Mouse (Mus musculus): ENCODE results near the gene Serpinf2. TPM values are rescaled to one million over a fixed set of nuclear protein-coding genes. Genes with fewer than 3 reads are reported as not detected.
"Not testable (repeated sequence)": the region's sequence is repeated elsewhere in the genome, so short reads cannot be mapped to it uniquely, and the experiment has no call there.

Gene Serpinf2
- total RNA-seq, 2 experiments from 2014 or later, result 112 to 253 TPM

GRCm38 (mm10) chr11:75459751-75460102, 20.3 kb upstream of the Serpinf2 start:
- no peak for DNase-seq

GRCm38 (mm10) chr11:75459141-75459711, 19.8 kb upstream of the Serpinf2 start:
- peak; percentile 62 for DNase-seq

- peak; percentile 44 for DNase-seq
Observed at GRCm38 (mm10) chr11:75458628-75459041, 19.2 kb upstream of the Serpinf2 start.

GRCm38 (mm10) chr11:75458169-75458568, 18.8 kb upstream of the Serpinf2 start:
- DNase-seq, result peak; percentile 43

- DNase-seq, result no peak
Observed at GRCm38 (mm10) chr11:75456440-75456871, 17.1 kb upstream of the Serpinf2 start.

- not testable (repeated sequence) for DNase-seq
Observed at GRCm38 (mm10) chr11:75455971-75456370, 16.6 kb upstream of the Serpinf2 start.

GRCm38 (mm10) chr11:75455041-75455736, 15.8 kb upstream of the Serpinf2 start:
- DNase-seq, result peak; percentile 29

- peak; percentile 92 for DNase-seq
Observed at GRCm38 (mm10) chr11:75453991-75454930, 14.9 kb upstream of the Serpinf2 start, which contains the start of gene Wdr81. Gene Wdr81, minus strand, starts transcription at chr11:75454717.

- no peak for DNase-seq
Observed at GRCm38 (mm10) chr11:75452812-75453557, 13.6 kb upstream of the Serpinf2 start.

GRCm38 (mm10) chr11:75452081-75452480, 12.7 kb upstream of the Serpinf2 start:
- DNase-seq, result no peak

- no peak for DNase-seq
Observed at GRCm38 (mm10) chr11:75450936-75451335, 11.5 kb upstream of the Serpinf2 start.

GRCm38 (mm10) chr11:75450304-75450908, 11.0 kb upstream of the Serpinf2 start:
- DNase-seq, result no peak

- no peak for DNase-seq
Observed at GRCm38 (mm10) chr11:75449695-75450094, 10.3 kb upstream of the Serpinf2 start.

GRCm38 (mm10) chr11:75448575-75448974, 9.2 kb upstream of the Serpinf2 start:
- no peak for DNase-seq

- no peak for DNase-seq
Observed at GRCm38 (mm10) chr11:75443711-75444110, 4.3 kb upstream of the Serpinf2 start.

- no peak for DNase-seq
Observed at GRCm38 (mm10) chr11:75441601-75442000, 2.2 kb upstream of the Serpinf2 start.

GRCm38 (mm10) chr11:75441034-75441433, 1.6 kb upstream of the Serpinf2 start:
- no peak for DNase-seq

GRCm38 (mm10) chr11:75439951-75440350, 560 bp upstream of the Serpinf2 start:
- DNase-seq, result no peak

GRCm38 (mm10) chr11:75438804-75439203, 587 bp downstream of the Serpinf2 start:
- no peak for DNase-seq

GRCm38 (mm10) chr11:75438194-75438593, 1.2 kb downstream of the Serpinf2 start:
- no peak for DNase-seq

- DNase-seq, result no peak
Observed at GRCm38 (mm10) chr11:75434138-75434537, 5.3 kb downstream of the Serpinf2 start.

GRCm38 (mm10) chr11:75431307-75431706, 8.1 kb downstream of the Serpinf2 start:
- DNase-seq, result peak; percentile 55
